Mouse (Mus musculus) heart, embryonic 12.5 days (tissue): ENCODE data around the gene Fam216a. TPM values are rescaled to one million over a fixed set of nuclear protein-coding genes. Genes with fewer than 3 reads are reported as not detected.
"Not testable (repeated sequence)": the region's sequence is repeated elsewhere in the genome, so short reads cannot be mapped to it uniquely, and the experiment has no call there.

ENCODE experiments used
- ATAC-seq: fragments of 200-750 bp; cut with Nextera tagmentation; 2 replicates; pipeline ENCODE4 v1.8.0; 2017; ENCODE audit warnings: moderate TSS enrichment, moderate library complexity; ENCODE audit not compliant: insufficient number of reproducible peaks, low FRiP score
- H3K27ac ChIP-seq: fragments of 300-500 bp; sonication (generic); 2 replicates; pipeline ENCODE4 v1.5.1; 2016; ENCODE audit warnings: mild to moderate bottlenecking, moderate library complexity; ENCODE audit not compliant: poor library complexity, severe bottlenecking
- H3K27me3 ChIP-seq: fragments of 300-500 bp; sonication (generic); replicated peaks from 2 replicates; pipeline ENCODE4 v1.6.1; 2016; ENCODE audit warnings: mild to moderate bottlenecking, moderate library complexity
- H3K36me3 ChIP-seq: fragments of 300-500 bp; sonication (generic); 2 replicates; pipeline ENCODE4 v1.6.1; 2016; ENCODE audit warnings: mild to moderate bottlenecking, moderate library complexity
- H3K4me1 ChIP-seq: fragments of 300-500 bp; sonication (generic); replicated peaks from 2 replicates; pipeline ENCODE4 v1.6.1; 2016; ENCODE audit warnings: mild to moderate bottlenecking
- H3K4me2 ChIP-seq: fragments of 300-500 bp; sonication (generic); 2 replicates; pipeline ENCODE4 v1.6.1; 2016; ENCODE audit warnings: mild to moderate bottlenecking, moderate library complexity
- H3K4me3 ChIP-seq: fragments of 300-500 bp; sonication (generic); 2 replicates; pipeline ENCODE4 v1.5.1; 2016; ENCODE audit warnings: mild to moderate bottlenecking
- H3K9ac ChIP-seq: fragments of 300-500 bp; sonication (generic); 2 replicates; pipeline ENCODE4 v1.6.1; 2016; ENCODE audit warnings: mild to moderate bottlenecking, moderate library complexity
- H3K9me3 ChIP-seq: fragments of 300-500 bp; sonication (generic); replicated peaks from 2 replicates; pipeline ENCODE4 v1.6.1; 2016; ENCODE audit warnings: mild to moderate bottlenecking, moderate library complexity
- WGBS: fragments of 180-500 bp; shearing (Covaris S2); methylation state at CpG from one replicate; pipeline ENCODE4 v1.1.7; 2016; 5-methylcytosine and 5-hydroxymethylcytosine counted together
- polyA plus RNA-seq: library from polyadenylated mRNA; unstranded; fragments of >200 nt; fragmentation: Nextera tagmentation; extraction: Ambion mirVana; gene quantifications from 2 replicates; pipeline ENCODE4 v1.2.1, GENCODE M21; 2016

Gene Fam216a
- polyA plus RNA-seq, result 59.3 and 64.2 TPM in 2 replicates

DNA sequence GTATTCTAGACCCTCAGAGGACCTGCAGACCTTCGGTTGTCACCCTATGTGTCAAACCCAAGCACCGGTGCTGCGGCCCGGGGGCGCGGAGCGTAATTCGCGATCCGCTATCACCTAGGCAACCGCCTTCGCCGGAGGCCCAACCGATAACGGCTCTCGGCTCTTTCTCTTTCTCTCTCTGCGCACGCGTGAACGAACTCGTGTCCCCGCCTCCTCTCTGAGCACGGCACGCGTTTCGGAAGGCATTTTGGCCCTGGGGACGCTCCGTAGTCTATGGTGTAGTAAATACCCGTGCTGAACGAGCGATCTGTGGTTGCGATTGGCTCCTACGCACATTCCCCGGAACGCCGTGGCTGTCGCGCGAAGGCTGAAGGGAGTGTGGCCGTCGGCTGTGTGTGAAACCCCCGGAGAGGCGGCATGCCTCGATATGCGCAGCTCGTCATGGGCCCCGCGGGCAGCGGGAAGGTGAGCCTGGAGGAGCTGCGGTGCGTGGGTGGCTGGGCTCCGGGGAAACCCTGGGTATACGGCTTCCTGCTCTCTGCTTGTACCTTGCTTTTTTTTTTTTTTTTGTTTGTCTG lies at the start of gene Fam216a:
TSS of gene Fam216a (minus strand) at position 173 of the 578 bp plus-strand sequence.
- under 1% methylated on average over 53 of the region's 53 CpGs for WGBS
- Histone ChIP-seq H3K4me2 (peak within 1 kb of the TSS; percentile 79), H3K9me3 (no peaks in the 10 kb centered on the region), H3K36me3 (peaks cover 36% of the 10 kb centered on the region), H3K27me3 (no peaks in the 10 kb centered on the region), H3K4me3 (peak within 1 kb of the TSS; percentile 84), H3K9ac (peak within 1 kb of the TSS; percentile 87), H3K4me1 (peaks cover 12% of the 10 kb centered on the region), H3K27ac (peak within 1 kb of the TSS; percentile 96)
- ATAC-seq, result peak; percentile 94

DNA sequence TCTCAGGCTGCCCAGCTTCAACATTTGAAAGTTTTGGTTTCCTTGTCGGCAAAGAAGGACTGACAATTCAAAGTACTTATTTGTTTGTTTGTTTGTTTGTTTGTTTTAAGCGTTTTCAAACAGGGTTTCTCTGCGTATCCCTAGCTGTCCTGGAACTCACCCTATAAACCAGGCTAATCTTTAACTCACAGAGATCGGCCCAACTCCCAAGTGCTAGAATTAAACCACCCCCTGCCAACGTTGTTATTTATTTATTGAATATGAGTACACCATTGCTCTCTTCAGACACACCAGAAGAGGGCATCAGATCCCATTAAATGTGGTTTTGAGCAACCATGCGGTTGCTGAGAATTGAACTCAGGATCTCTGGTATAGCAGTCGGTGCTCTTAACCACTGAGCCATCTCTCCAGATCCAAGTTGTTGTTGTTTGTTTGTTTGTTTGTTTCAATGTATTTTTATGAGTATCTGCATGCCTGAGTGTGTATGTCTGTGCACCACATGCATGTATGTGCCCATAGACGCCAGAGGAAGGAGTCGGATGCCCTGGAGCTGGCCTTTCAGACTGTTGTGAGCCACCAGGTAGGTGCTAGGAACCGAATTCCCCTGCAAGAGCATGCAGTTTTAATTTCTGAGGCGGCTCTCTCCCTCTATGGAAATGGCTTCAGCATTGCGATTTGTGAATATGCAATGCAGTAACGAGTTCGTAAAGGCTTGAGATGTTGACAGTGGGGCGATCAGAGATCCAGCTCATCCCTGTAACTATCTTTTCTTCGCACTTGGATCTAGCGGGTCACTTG lies 49.3 kb upstream of the Fam216a start, which contains the start of gene Anapc7:
TSS of gene Anapc7 (plus strand) at position 423 of the 798 bp plus-strand sequence.
- Histone ChIP-seq H3K4me2 (peak within 1 kb of the TSS; percentile 90), H3K36me3 (peaks cover 5% of the 10 kb centered on the region; the same call in 1 of the 2 replicates), H3K4me1 (peaks cover 19% of the 10 kb centered on the region), H3K9me3 (no peaks in the 10 kb centered on the region), H3K27ac (peak within 1 kb of the TSS; percentile 73), H3K4me3 (peak within 1 kb of the TSS; percentile 90), H3K27me3 (no peaks in the 10 kb centered on the region), H3K9ac (peak within 1 kb of the TSS; percentile 95)
- 22% methylated on average over 17 of the region's 17 CpGs for WGBS
- ATAC-seq, result peak; percentile 20; the same call in 1 of the 2 replicates

GRCm38 (mm10) chr5:122420676-122421075 lies 48.5 kb upstream of the Fam216a start:
- 50% methylated on average over 4 of the region's 4 CpGs for WGBS
- not testable (repeated sequence) for H3K4me2 ChIP-seq

GRCm38 (mm10) chr5:122415465-122415864 lies 43.3 kb upstream of the Fam216a start:
- Histone ChIP-seq H3K9ac (no peak overlapping the region), H3K36me3 (peaks cover 3% of the 10 kb centered on the region; the same call in 1 of the 2 replicates), H3K4me1 (no peaks in the 10 kb centered on the region), H3K4me2 (no peak overlapping the region), H3K27me3 (no peaks in the 10 kb centered on the region), H3K4me3 (no peak overlapping the region), H3K9me3 (0 out of 2 replicates have a peak, but pooled peaks cover 3% of the 10 kb centered on the region), H3K27ac (no peak overlapping the region)
- no peak for ATAC-seq
- WGBS, result 88% methylated on average over 12 of the region's 12 CpGs

More at GRCm38 (mm10) chr5:122420676-122421075, 48.5 kb upstream of the Fam216a start:
- not testable (repeated sequence) for ATAC-seq, H3K9ac ChIP-seq, H3K9me3 ChIP-seq, H3K27ac ChIP-seq, H3K27me3 ChIP-seq, H3K4me3 ChIP-seq, H3K36me3 ChIP-seq
- H3K4me1 ChIP-seq, result peaks cover 19% of the 10 kb centered on the region

GRCm38 (mm10) chr5:122414351-122414750 lies 42.2 kb upstream of the Fam216a start:
- H3K9me3 ChIP-seq, result 0 out of 2 replicates have a peak, but pooled peaks cover 8% of the 10 kb centered on the region
- H3K9ac ChIP-seq, result no peak overlapping the region
- H3K27me3 ChIP-seq, result no peaks in the 10 kb centered on the region
- no peak overlapping the region for H3K4me3 ChIP-seq
- no peak overlapping the region for H3K27ac ChIP-seq
- 89% methylated on average over 5 of the region's 5 CpGs for WGBS
- H3K4me1 ChIP-seq, result no peaks in the 10 kb centered on the region
- H3K36me3 ChIP-seq, result peaks cover 14% of the 10 kb centered on the region
- no peak for ATAC-seq
- H3K4me2 ChIP-seq, result no peak overlapping the region

- no peak overlapping the region for H3K9ac ChIP-seq
- H3K4me2 ChIP-seq, result no peak overlapping the region
- H3K27ac ChIP-seq, result no peak overlapping the region
- H3K4me3 ChIP-seq, result no peak overlapping the region
- H3K27me3 ChIP-seq, result no peaks in the 10 kb centered on the region
- H3K9me3 ChIP-seq, result 0 out of 2 replicates have a peak, but pooled peaks cover 8% of the 10 kb centered on the region
- peaks cover 16% of the 10 kb centered on the region for H3K36me3 ChIP-seq
- no peaks in the 10 kb centered on the region for H3K4me1 ChIP-seq
- 53% methylated on average over 6 of the region's 6 CpGs for WGBS
- no peak for ATAC-seq
These were observed 40.7 kb upstream of the Fam216a start for GRCm38 (mm10) chr5:122412826-122413225.

GRCm38 (mm10) chr5:122411892-122412291 lies 39.7 kb upstream of the Fam216a start:
- WGBS, result 82% methylated on average over 5 of the region's 5 CpGs
- Histone ChIP-seq H3K4me2 (no peak overlapping the region), H3K4me1 (no peaks in the 10 kb centered on the region), H3K9me3 (peaks cover 8% of the 10 kb centered on the region; the same call in 1 of the 2 replicates), H3K27ac (no peak overlapping the region), H3K4me3 (no peak overlapping the region), H3K36me3 (peaks cover 23% of the 10 kb centered on the region), H3K27me3 (no peaks in the 10 kb centered on the region), H3K9ac (no peak overlapping the region)
- no peak for ATAC-seq

- H3K4me3 ChIP-seq, result no peak overlapping the region
- WGBS, result 84% methylated on average over 19 of the region's 19 CpGs
- no peak for ATAC-seq
These were observed 37.8 kb upstream of the Fam216a start for GRCm38 (mm10) chr5:122409692-122410645.

GRCm38 (mm10) chr5:122405537-122405936 lies 33.4 kb upstream of the Fam216a start:
- Histone ChIP-seq H3K9me3 (peaks cover 6% of the 10 kb centered on the region; the same call in 1 of the 2 replicates), H3K27ac (no peak overlapping the region), H3K36me3 (peaks cover 81% of the 10 kb centered on the region), H3K4me2 (no peak overlapping the region), H3K4me1 (peaks cover 11% of the 10 kb centered on the region), H3K4me3 (no peak overlapping the region), H3K27me3 (no peaks in the 10 kb centered on the region), H3K9ac (no peak overlapping the region)
- no peak for ATAC-seq
- 94% methylated on average over 10 of the region's 10 CpGs for WGBS

More at GRCm38 (mm10) chr5:122409692-122410645, 37.8 kb upstream of the Fam216a start:
- H3K27me3 ChIP-seq, result no peaks in the 10 kb centered on the region
- H3K36me3 ChIP-seq, result peaks cover 42% of the 10 kb centered on the region
- no peaks in the 10 kb centered on the region for H3K4me1 ChIP-seq
- H3K9ac ChIP-seq, result no peak overlapping the region
- no peak overlapping the region for H3K4me2 ChIP-seq
- peaks cover 8% of the 10 kb centered on the region; the same call in 1 of the 2 replicates for H3K9me3 ChIP-seq
- H3K27ac ChIP-seq, result no peak overlapping the region

DNA sequence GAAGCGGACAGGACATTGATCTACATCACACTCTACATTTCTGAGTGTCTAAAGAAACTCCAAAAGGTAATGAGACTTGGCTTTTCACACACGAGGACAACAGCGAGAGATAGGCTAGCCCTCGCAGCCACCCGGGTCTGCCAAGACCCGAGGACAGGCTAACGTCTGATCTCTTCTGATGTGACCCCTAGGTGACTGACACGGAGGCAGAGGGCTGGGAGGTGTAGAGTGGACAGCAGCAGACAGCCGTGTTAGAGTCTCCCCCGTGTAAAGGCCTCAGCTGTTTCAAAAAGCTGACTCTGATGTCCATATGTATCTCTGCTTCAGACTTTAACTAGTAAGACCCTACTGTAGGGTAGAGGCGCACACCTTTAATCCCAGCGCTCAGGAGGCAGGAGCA lies 31.2 kb upstream of the Fam216a start:
- Histone ChIP-seq H3K27me3 (no peaks in the 10 kb centered on the region), H3K9ac (no peak overlapping the region), H3K4me3 (no peak overlapping the region), H3K27ac (no peak overlapping the region), H3K9me3 (no peaks in the 10 kb centered on the region; the same call in 1 of the 2 replicates), H3K36me3 (peaks cover 80% of the 10 kb centered on the region), H3K4me2 (no peak overlapping the region), H3K4me1 (peaks cover 22% of the 10 kb centered on the region)
- ATAC-seq, result no peak
- 89% methylated on average over 12 of the region's 12 CpGs for WGBS
